Mouse (Mus musculus): ENCODE measurements around the gene Olfr1312. TPM values are rescaled to one million over a fixed set of nuclear protein-coding genes. Genes with fewer than 3 reads are reported as not detected.
"Not testable (repeated sequence)": the region's sequence is repeated elsewhere in the genome, so short reads cannot be mapped to it uniquely, and the experiment has no call there.

The Olfr1312 gene
- polyA plus RNA-seq (2015; fragmentation: Nextera tagmentation; extraction: Ambion mirVana): not detected in 2 replicates

DNA sequence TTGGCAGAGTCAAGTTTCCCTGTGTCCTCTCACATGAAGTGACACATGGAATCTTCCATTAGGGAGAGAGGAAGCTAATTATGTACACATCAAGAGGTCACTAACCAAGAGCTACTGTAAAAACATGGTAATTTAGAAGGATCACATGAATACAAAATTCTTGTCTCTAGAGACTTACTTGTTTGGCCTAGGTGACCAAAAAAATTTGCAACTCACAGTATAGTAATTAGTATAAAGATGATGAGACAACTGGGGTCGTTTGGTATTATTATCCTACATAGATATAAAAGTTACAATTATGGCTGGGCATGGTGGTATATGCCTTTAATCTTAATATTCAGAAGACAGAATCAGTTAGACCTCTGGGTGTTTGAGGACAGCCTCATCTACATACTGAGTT lies at the start of gene Olfr1312:
Olfr1312 (minus strand) TSS at position 101 of the 400 bp plus-strand sequence.
- ATAC-seq (ENCODE audit: low FRiP score): no peak
- H3K4me1 ChIP-seq: no peaks in the 10 kb centered on the region
- no peaks in the 10 kb centered on the region for H3K36me3 ChIP-seq
- H3K9me3 ChIP-seq (replicated peaks): no peaks in the 10 kb centered on the region
- no peak within 1 kb of the TSS for H3K4me2 ChIP-seq
- no peak within 1 kb of the TSS for H3K4me3 ChIP-seq (replicated peaks)
- H3K27me3 ChIP-seq (replicated peaks): no peaks in the 10 kb centered on the region
- 38% methylated on average over 1 of the region's 1 CpGs for WGBS
- H3K27ac ChIP-seq (replicated peaks): no peak within 1 kb of the TSS
- no peak within 1 kb of the TSS for H3K9ac ChIP-seq (replicated peaks)

DNA sequence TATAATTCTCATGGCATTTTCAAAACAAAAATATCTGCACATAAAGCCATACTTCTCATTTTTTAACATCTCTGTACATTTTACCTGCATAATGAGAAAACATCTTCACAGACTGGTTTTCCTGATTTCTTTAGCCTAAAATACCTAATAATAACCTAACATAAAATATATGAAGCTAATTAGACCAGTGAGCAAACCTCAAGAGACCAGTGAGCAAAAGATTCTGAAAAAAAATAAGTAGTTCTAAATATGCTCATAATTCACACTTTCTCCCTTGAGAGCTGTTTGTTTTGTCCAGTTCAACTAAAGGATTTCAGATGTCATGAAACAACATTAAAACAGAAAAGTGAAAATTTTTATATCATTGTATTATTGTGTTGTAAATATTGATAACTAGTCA lies 46.6 kb upstream of the Olfr1312 start, which contains the start of gene Olfr1314:
Olfr1314 (minus strand) TSS at position 101 of the 400 bp plus-strand sequence.
- H3K27ac ChIP-seq (replicated peaks): no peak within 1 kb of the TSS

DNA sequence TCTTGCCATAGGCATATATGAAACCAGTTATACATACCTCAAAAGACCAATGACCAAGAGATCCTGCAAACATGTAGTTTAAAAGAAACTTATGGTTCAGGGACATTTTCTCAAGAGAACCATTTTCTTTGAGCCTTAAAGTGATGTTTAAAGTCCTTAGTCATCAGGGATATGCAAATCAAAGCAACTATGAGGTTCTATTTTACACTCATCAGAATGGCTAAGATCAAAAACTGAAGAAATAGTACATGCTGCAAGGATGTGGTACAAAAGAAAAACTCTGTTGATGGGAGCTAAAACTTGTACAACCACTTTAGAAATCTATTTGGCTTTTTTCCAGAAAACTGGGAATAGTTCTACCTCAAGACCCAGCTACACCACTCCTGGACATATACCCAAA lies 27.7 kb upstream of the Olfr1312 start, which contains the start of gene Olfr1313:
Olfr1313 (minus strand) TSS at position 101 of the 400 bp plus-strand sequence.
- H3K27me3 ChIP-seq (replicated peaks): no peaks in the 10 kb centered on the region
- H3K4me3 ChIP-seq (replicated peaks): no peak within 1 kb of the TSS
- no peaks in the 10 kb centered on the region for H3K4me1 ChIP-seq
- no peak within 1 kb of the TSS for H3K27ac ChIP-seq (replicated peaks)
- no peak within 1 kb of the TSS for H3K9ac ChIP-seq (replicated peaks)
- H3K36me3 ChIP-seq: no peaks in the 10 kb centered on the region
- no peak within 1 kb of the TSS for H3K4me2 ChIP-seq
- H3K9me3 ChIP-seq (replicated peaks): no peaks in the 10 kb centered on the region
- no peak for ATAC-seq (ENCODE audit: low FRiP score)

More for the DNA sequence above, 46.6 kb upstream of the Olfr1312 start, which contains the start of gene Olfr1314:
- H3K36me3 ChIP-seq: no peaks in the 10 kb centered on the region
- no peak within 1 kb of the TSS for H3K9ac ChIP-seq (replicated peaks)
- H3K27me3 ChIP-seq (replicated peaks): no peaks in the 10 kb centered on the region
- H3K4me3 ChIP-seq (replicated peaks): no peak within 1 kb of the TSS
- H3K4me1 ChIP-seq: no peaks in the 10 kb centered on the region
- H3K4me2 ChIP-seq: no peak within 1 kb of the TSS
- H3K9me3 ChIP-seq (replicated peaks): no peaks in the 10 kb centered on the region
- ATAC-seq (ENCODE audit: low FRiP score): no peak

DNA sequence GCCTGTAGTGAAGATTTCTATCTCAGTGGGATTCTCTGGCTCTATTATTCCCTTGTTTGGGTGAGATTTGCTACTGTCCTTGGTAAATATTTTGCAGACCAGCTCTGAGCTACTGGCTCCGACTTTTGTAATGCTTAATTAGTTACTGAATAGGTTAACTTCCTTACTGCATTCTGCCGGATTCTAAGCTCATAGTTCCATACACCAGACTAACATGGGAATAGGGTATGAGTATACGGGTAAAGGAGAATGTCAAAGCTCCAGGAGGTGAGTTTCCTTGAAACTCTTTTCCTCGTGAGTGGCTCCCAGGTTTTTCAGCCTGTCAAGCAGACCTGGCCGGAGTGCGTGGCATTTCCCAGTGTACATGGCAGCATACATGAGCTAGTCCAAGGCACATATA lies 23.1 kb downstream of the Olfr1312 start:
- H3K4me1 ChIP-seq; H3K9me3 ChIP-seq (replicated peaks); H3K27ac ChIP-seq (replicated peaks); H3K4me3 ChIP-seq (replicated peaks); ATAC-seq (ENCODE audit: low FRiP score); H3K27me3 ChIP-seq (replicated peaks); H3K36me3 ChIP-seq; H3K9ac ChIP-seq (replicated peaks); H3K4me2 ChIP-seq: not testable (repeated sequence)
- 58% methylated on average over 6 of the region's 6 CpGs for WGBS

DNA sequence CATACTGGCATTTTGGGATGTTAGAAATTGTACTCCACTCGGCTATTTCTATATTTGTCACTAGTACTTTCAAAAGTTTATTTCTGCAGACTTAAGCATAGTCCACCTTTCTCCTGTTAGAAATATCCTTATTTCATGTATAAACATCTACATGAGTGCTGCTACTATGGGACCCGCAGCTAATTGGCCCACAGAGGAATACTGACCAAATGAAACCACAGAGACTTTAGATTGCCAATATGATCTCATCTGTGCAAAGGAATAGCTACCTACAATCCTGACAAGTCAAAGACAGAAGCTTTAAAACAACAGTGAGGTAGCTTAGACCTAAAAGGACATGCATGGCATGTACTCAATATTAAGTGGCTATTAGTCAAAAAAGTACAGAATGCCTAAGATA lies 25.7 kb downstream of the Olfr1312 start, which contains the start of gene Olfr1311:
Olfr1311 (minus strand) TSS at position 101 of the 400 bp plus-strand sequence.
- H3K27me3 ChIP-seq (replicated peaks): no peaks in the 10 kb centered on the region
- no peak within 1 kb of the TSS for H3K27ac ChIP-seq (replicated peaks)
- no peak within 1 kb of the TSS for H3K4me3 ChIP-seq (replicated peaks)
- no peak for ATAC-seq (ENCODE audit: low FRiP score)
- H3K36me3 ChIP-seq: no peaks in the 10 kb centered on the region
- 94% methylated on average over 2 of the region's 2 CpGs for WGBS
- no peaks in the 10 kb centered on the region for H3K4me1 ChIP-seq
- H3K4me2 ChIP-seq: no peak within 1 kb of the TSS
- no peak within 1 kb of the TSS for H3K9ac ChIP-seq (replicated peaks)
- no peaks in the 10 kb centered on the region for H3K9me3 ChIP-seq (replicated peaks)

DNA sequence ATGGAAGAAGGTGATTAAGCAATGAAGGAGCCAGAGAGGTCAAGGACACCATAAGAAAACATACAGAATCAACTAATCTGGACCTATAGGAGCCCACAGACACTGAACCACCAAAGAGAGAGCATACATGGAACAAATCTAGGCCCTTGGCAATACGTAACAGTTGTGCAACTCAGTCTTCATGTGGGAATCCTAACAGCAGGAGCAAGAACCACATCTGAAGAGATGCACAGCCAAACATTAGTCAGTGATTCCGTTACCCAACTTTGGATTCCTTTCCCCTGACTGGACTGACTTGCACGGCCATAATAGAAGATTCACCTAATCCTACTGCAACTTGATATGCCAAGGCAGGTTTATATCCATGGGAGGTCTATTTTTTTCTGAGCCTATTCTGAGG lies 35.1 kb downstream of the Olfr1312 start:
- Histone ChIP-seq H3K27ac (replicated peaks) (no peak overlapping the region), H3K4me1 (no peaks in the 10 kb centered on the region), H3K4me3 (replicated peaks) (no peak overlapping the region), H3K36me3 (no peaks in the 10 kb centered on the region), H3K9me3 (replicated peaks) (no peaks in the 10 kb centered on the region), H3K27me3 (replicated peaks) (no peaks in the 10 kb centered on the region), H3K4me2 (no peak overlapping the region), H3K9ac (replicated peaks) (no peak overlapping the region)
- 89% methylated on average over 3 of the region's 3 CpGs for WGBS
- no peak for ATAC-seq (ENCODE audit: low FRiP score)

DNA sequence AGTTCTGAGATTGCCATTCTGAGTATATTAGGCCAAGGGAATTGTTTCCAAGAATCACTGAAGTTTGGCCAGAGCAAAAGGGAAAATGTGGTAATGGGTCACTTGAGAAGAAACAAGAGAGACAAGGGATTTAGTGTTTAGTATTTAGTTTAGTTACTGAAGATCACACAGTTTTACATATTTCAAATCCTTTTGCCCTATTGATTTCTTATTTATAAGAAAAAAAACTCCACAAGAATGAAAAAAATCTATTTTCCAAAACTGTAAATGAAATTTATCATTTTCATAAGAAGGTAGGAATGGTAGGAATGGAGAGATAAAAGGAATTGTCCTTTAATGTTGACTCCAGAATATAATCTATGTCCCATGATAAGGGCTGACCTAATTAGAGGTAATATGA lies 37.4 kb downstream of the Olfr1312 start, which contains the start of gene Olfr1310:
Olfr1310 (minus strand) TSS at position 101 of the 400 bp plus-strand sequence.
- Histone ChIP-seq H3K4me1 (no peaks in the 10 kb centered on the region), H3K9ac (replicated peaks) (no peak within 1 kb of the TSS), H3K27me3 (replicated peaks) (no peaks in the 10 kb centered on the region), H3K4me3 (replicated peaks) (no peak within 1 kb of the TSS), H3K4me2 (no peak within 1 kb of the TSS), H3K27ac (replicated peaks) (no peak within 1 kb of the TSS), H3K36me3 (no peaks in the 10 kb centered on the region), H3K9me3 (replicated peaks) (no peaks in the 10 kb centered on the region)
- ATAC-seq (ENCODE audit: low FRiP score): no peak

DNA sequence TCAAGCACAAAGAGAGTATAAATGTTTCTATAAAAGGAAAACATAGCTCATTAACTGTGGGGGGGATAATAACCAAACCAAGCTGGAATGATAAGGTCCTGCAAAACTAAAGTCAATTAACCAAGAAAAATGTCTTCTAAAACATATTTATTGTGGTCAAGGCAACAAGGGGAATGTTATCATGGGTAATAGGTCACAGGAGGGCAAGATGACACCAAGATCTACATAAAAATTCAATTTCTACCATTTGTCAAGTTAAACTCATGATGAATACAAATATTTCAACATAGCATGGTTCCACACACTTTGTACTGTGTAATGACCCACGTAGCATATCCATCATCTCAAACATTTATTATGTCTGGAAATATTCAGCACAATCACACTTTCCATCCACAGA lies 59.9 kb downstream of the Olfr1312 start, which contains the start of gene Olfr1309:
Olfr1309 (minus strand) TSS at position 101 of the 400 bp plus-strand sequence.
- H3K4me1 ChIP-seq: no peaks in the 10 kb centered on the region
- H3K27ac ChIP-seq (replicated peaks): no peak within 1 kb of the TSS
- no peak for ATAC-seq (ENCODE audit: low FRiP score)
- H3K9ac ChIP-seq (replicated peaks): no peak within 1 kb of the TSS
- no peaks in the 10 kb centered on the region for H3K27me3 ChIP-seq (replicated peaks)
- H3K4me2 ChIP-seq: no peak within 1 kb of the TSS
- no peaks in the 10 kb centered on the region for H3K36me3 ChIP-seq
- no peak within 1 kb of the TSS for H3K4me3 ChIP-seq (replicated peaks)
- no peaks in the 10 kb centered on the region for H3K9me3 ChIP-seq (replicated peaks)
- 60% methylated on average over 1 of the region's 1 CpGs for WGBS

Other genes starting within 250 kb of the Olfr1312 start
- not detected in 2 replicates for gene Olfr1303, start 229.9 kb downstream of the Olfr1312 start, polyA plus RNA-seq (2015; fragmentation: Nextera tagmentation; extraction: Ambion mirVana)
- gene Olfr1305, start 173.1 kb downstream of the Olfr1312 start, polyA plus RNA-seq (2015; fragmentation: Nextera tagmentation; extraction: Ambion mirVana): not detected in 2 replicates
- gene Olfr1306, start 134.0 kb downstream of the Olfr1312 start, polyA plus RNA-seq (2015; fragmentation: Nextera tagmentation; extraction: Ambion mirVana): not detected in 2 replicates
- gene Olfr1307, start 100.8 kb downstream of the Olfr1312 start, polyA plus RNA-seq (2015; fragmentation: Nextera tagmentation; extraction: Ambion mirVana): 0.01 TPM in 1 of 2 replicates, not detected in the other
- gene Olfr1308, start 85.3 kb downstream of the Olfr1312 start, polyA plus RNA-seq (2015; fragmentation: Nextera tagmentation; extraction: Ambion mirVana): not detected in 2 replicates
- gene Olfr1309, start 60.0 kb downstream of the Olfr1312 start, polyA plus RNA-seq (2015; fragmentation: Nextera tagmentation; extraction: Ambion mirVana): not detected in 2 replicates
- gene Olfr1310, start 37.5 kb downstream of the Olfr1312 start, polyA plus RNA-seq (2015; fragmentation: Nextera tagmentation; extraction: Ambion mirVana): not detected in 2 replicates
- not detected in 2 replicates for gene Olfr1311, start 25.8 kb downstream of the Olfr1312 start, polyA plus RNA-seq (2015; fragmentation: Nextera tagmentation; extraction: Ambion mirVana)
- not detected in 2 replicates for gene Olfr1313, start 27.6 kb upstream of the Olfr1312 start, polyA plus RNA-seq (2015; fragmentation: Nextera tagmentation; extraction: Ambion mirVana)
- not detected in 2 replicates for gene Olfr1314, start 46.5 kb upstream of the Olfr1312 start, polyA plus RNA-seq (2015; fragmentation: Nextera tagmentation; extraction: Ambion mirVana)
- not detected in 2 replicates for gene Olfr1315-ps1, start 65.2 kb upstream of the Olfr1312 start, polyA plus RNA-seq (2015; fragmentation: Nextera tagmentation; extraction: Ambion mirVana)
- not detected in 2 replicates for gene Olfr1316, start 84.7 kb upstream of the Olfr1312 start, polyA plus RNA-seq (2015; fragmentation: Nextera tagmentation; extraction: Ambion mirVana)
- not detected in 2 replicates for gene Olfr1317, start 90.1 kb upstream of the Olfr1312 start, polyA plus RNA-seq (2015; fragmentation: Nextera tagmentation; extraction: Ambion mirVana)
- gene Olfr1318, start 104.0 kb upstream of the Olfr1312 start, polyA plus RNA-seq (2015; fragmentation: Nextera tagmentation; extraction: Ambion mirVana): not detected in 2 replicates
- gene Lpcat4, start 189.2 kb upstream of the Olfr1312 start, polyA plus RNA-seq (2015; fragmentation: Nextera tagmentation; extraction: Ambion mirVana): 26.7 and 27.8 TPM in 2 replicates
- gene Nutm1, start 209.1 kb upstream of the Olfr1312 start, polyA plus RNA-seq (2015; fragmentation: Nextera tagmentation; extraction: Ambion mirVana): not detected in 2 replicates
- gene Nop10, start 211.7 kb upstream of the Olfr1312 start, polyA plus RNA-seq (2015; fragmentation: Nextera tagmentation; extraction: Ambion mirVana): 205 and 216 TPM in 2 replicates
- gene Slc12a6, start 215.6 kb upstream of the Olfr1312 start, polyA plus RNA-seq (2015; fragmentation: Nextera tagmentation; extraction: Ambion mirVana): 15.1 and 15.2 TPM in 2 replicates
- not detected in 2 replicates for gene Gm21985, start 216.1 kb upstream of the Olfr1312 start, polyA plus RNA-seq (2015; fragmentation: Nextera tagmentation; extraction: Ambion mirVana)

Measured in neural tube, embryonic 15.5 days (tissue).